Mouse (Mus musculus) heart, adult 18-20 months (tissue): ENCODE measurements at regions not wholly inside any gene's neighbourhood (a gene's known extent, or its start where the extent isn't known, plus 50 kb on each side); places are given as distances from the start of the nearest gene placed in this dataset.

ENCODE experiments used
- DNase-seq, 2 experiments: peaks; one replicate each; pipeline ENCODE4 v3.0.0; 2021 to 2022; ENCODE audit warnings: mixed read lengths in 1 of 2

DNA sequence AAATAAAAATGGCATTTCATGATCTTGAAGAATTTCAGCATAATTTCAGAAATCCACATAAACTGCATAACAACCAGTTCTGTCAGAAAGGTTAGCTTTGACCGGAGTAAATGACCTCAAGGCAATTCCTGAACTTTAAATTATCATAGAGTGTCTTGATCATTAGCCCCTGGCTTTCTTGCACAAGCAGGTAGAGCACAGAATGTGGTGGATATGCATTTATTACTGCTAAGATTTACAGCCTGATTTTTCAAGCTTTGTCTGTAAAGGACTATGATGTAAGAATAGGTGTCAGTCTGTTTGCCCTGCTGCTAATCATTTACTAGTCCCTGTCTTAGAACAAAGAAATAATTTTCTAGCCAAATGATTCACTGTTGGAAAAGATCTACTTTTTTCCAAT lies 347.3 kb downstream of the Ppp1r3a start:
- no peak for DNase-seq

DNA sequence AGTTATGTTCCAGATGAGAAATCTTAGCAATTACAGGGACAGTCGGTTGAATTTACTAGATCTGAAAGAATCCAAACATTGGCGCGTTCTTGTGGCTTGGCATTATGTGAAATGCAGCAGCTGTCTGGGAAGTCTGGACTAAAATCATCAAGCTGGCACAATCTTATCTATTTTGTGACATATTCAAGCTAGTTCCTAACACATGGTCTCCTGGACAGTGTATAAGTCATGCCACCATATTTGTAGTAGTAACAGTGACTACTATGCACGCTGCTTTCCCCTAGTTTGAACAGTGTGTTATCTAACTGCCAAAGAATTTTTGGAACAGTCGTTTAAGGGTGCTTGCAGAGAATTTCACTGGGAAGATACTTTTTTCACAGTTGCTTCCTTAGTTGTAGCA lies 396.8 kb downstream of the Ppp1r3a start:
- DNase-seq = no peak
